ENCODE assay signal across 13 mouse cellular contexts in the genomic region with DNA sequence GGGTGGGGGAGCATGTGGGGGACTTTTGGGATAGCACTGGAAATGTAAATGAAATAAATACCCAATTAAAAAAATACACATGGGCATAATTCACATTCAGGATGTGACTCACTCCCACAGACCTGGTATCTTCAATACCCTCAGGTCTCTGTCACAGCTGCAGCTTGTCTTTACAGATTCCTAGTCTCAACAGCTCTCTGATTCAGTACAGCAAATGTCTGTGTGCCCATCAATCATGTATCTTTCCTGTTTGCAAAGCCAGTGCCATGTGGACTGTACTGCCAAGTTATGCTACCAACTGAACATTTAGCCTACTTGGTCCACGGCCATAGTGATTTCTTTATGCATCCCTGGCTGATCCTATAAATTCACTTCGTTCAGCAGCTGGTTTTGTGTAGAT.
"Had no signal": no experiment of that assay in that cellular context is flagged by ENCODE, and none has a peak within 500 bp of the region (broad histone marks: within the 10 kb centered on the region; RNA-seq: fewer than 3 reads in every experiment).

No protein-coding gene starts in this region.

- H3K36me3 ChIP-seq: midbrain, embryonic 13.5 days; midbrain, embryonic 15.5 days; neural tube, embryonic 12.5 days; stomach, embryonic 15.5 days had no signal

- H3K9me3 ChIP-seq: midbrain, embryonic 13.5 days; midbrain, embryonic 15.5 days; neural tube, embryonic 12.5 days; stomach, embryonic 15.5 days had no signal

- H3K4me2 ChIP-seq: lung, embryonic 14.5 days; midbrain, embryonic 11.5 days; midbrain, embryonic 13.5 days; midbrain, embryonic 15.5 days; neural tube, embryonic 12.5 days; stomach, embryonic 15.5 days had no signal

- H3K4me1 ChIP-seq: midbrain, embryonic 13.5 days; midbrain, embryonic 15.5 days; neural tube, embryonic 12.5 days; stomach, embryonic 15.5 days had no signal

- H3K4me3 ChIP-seq: midbrain, embryonic 13.5 days; midbrain, embryonic 15.5 days; neural tube, embryonic 12.5 days; stomach, embryonic 15.5 days had no signal

- H3K27ac ChIP-seq: midbrain, embryonic 13.5 days; midbrain, embryonic 15.5 days; neural tube, embryonic 12.5 days; stomach, embryonic 15.5 days had no signal

- H3K9ac ChIP-seq: lung, embryonic 14.5 days; midbrain, embryonic 13.5 days; midbrain, embryonic 15.5 days; neural tube, embryonic 12.5 days; stomach, embryonic 15.5 days had no signal

- H3K27me3 ChIP-seq: midbrain, embryonic 13.5 days; midbrain, embryonic 15.5 days; neural tube, embryonic 12.5 days; stomach, embryonic 15.5 days had no signal

- ATAC-seq: midbrain, embryonic 13.5 days; midbrain, embryonic 15.5 days had no signal

- DNase-seq: lung, adult 18-20 months; lung, embryonic 14.5 days; lung, postnatal 10 days; lung, postnatal 4 days; right cerebral cortex, postnatal 14 days; thymus, adult 18-20 months; thymus, postnatal 14 days; thymus, postnatal 36 days had no signal
